Mouse (Mus musculus) kidney, adult 2 months (tissue): ENCODE results near the gene Gnl1. TPM values are rescaled to one million over a fixed set of nuclear protein-coding genes. Genes with fewer than 3 reads are reported as not detected.

Experiments used
- DNase-seq: peaks from one replicate; pipeline ENCODE4 v3.0.0; 2021
- H3K27ac ChIP-seq: fragments of 200-500 bp; 2 replicates; pipeline ENCODE4 v1.5.1; 2012; ENCODE audit warnings: low read depth, low read length, control low read depth, inconsistent platforms; ENCODE audit not compliant: insufficient read depth
- H3K27me3 ChIP-seq: fragments of 200-500 bp; replicated peaks from 2 replicates; pipeline ENCODE4 v1.6.1; 2012; ENCODE audit warnings: mild to moderate bottlenecking, moderate library complexity, low read length, inconsistent platforms; ENCODE audit not compliant: control insufficient read depth, insufficient read depth
- H3K36me3 ChIP-seq: fragments of 200-500 bp; 2 replicates; pipeline ENCODE4 v1.6.1; 2012; ENCODE audit warnings: mild to moderate bottlenecking, moderate library complexity, low read length, inconsistent platforms; ENCODE audit not compliant: control insufficient read depth, insufficient read depth
- H3K4me1 ChIP-seq: fragments of 200-500 bp; 2 replicates; pipeline ENCODE4 v1.6.1; 2011; ENCODE audit warnings: low read length; ENCODE audit not compliant: control insufficient read depth, insufficient read depth
- H3K4me3 ChIP-seq: fragments of 200-500 bp; 2 replicates; pipeline ENCODE4 v1.5.1; 2011; ENCODE audit warnings: mild to moderate bottlenecking, low read depth, low read length, control low read depth; ENCODE audit not compliant: insufficient read depth
- CTCF ChIP-seq: fragments of 200-500 bp; conservative IDR thresholded peaks from 2 replicates; pipeline ENCODE4 v1.5.1; 2011; ENCODE audit warnings: low read depth, mild to moderate bottlenecking, control low read depth, low read length, moderate library complexity, mixed read lengths; ENCODE audit not compliant: insufficient read depth, insufficient read length
- POLR2A ChIP-seq: fragments of 200-500 bp; IDR thresholded peaks from one replicate; pipeline ENCODE4 v1.6.1; 2011; ENCODE audit warnings: low read depth, low read length, control low read depth
- WGBS: fragments of 180-500 bp; shearing (Covaris S2); methylation state at CpG from one replicate; pipeline ENCODE4 v1.1.7; 2018; 5-methylcytosine and 5-hydroxymethylcytosine counted together
- polyA plus RNA-seq: library from polyadenylated mRNA; depleted of rRNA; stranded (reverse); fragments of >200 nt; gene quantifications from 2 replicates; pipeline ENCODE4 v1.2.3, GENCODE M21; 2012

Gnl1 gene
- polyA plus RNA-seq, 1 experiment = 23.8 TPM

GRCm38 (mm10) chr17:35954665-35955064 lies 25.0 kb upstream of the Gnl1 start:
- TF ChIP-seq POLR2A (no peak), CTCF (no peak)

GRCm38 (mm10) chr17:35958533-35959223 lies 21.0 kb upstream of the Gnl1 start:
- 95% methylated on average over 15 of the region's 15 CpGs for WGBS
- Histone ChIP-seq H3K4me3 (no peak overlapping the region), H3K27ac (no peak overlapping the region), H3K4me1 (no peaks in the 10 kb centered on the region), H3K27me3 (no peaks in the 10 kb centered on the region), H3K36me3 (peaks cover 5% of the 10 kb centered on the region)
- no peak for TF ChIP-seq POLR2A
- no peak for TF ChIP-seq CTCF
- no peak for DNase-seq

More at GRCm38 (mm10) chr17:35954665-35955064, 25.0 kb upstream of the Gnl1 start:
- Histone ChIP-seq H3K4me1 (no peaks in the 10 kb centered on the region), H3K36me3 (peaks cover 3% of the 10 kb centered on the region; the same call in 1 of the 2 replicates), H3K27me3 (no peaks in the 10 kb centered on the region), H3K4me3 (no peak overlapping the region), H3K27ac (no peak overlapping the region)
- WGBS = 80% methylated on average over 8 of the region's 8 CpGs
- DNase-seq = no peak

GRCm38 (mm10) chr17:35963279-35963678 lies 16.4 kb upstream of the Gnl1 start:
- WGBS = 94% methylated on average over 10 of the region's 10 CpGs
- H3K27me3 ChIP-seq = no peaks in the 10 kb centered on the region
- H3K36me3 ChIP-seq = peaks cover 2% of the 10 kb centered on the region; the same call in 1 of the 2 replicates

GRCm38 (mm10) chr17:35967621-35968020 lies 12.0 kb upstream of the Gnl1 start:
- H3K36me3 ChIP-seq = no peaks in the 10 kb centered on the region
- WGBS = 68% methylated on average over 2 of the region's 2 CpGs
- TF ChIP-seq POLR2A (no peak), CTCF (no peak)
- no peak overlapping the region for H3K27ac ChIP-seq
- no peak for DNase-seq
- no peaks in the 10 kb centered on the region for H3K27me3 ChIP-seq
- H3K4me1 ChIP-seq = 0 out of 2 replicates have a peak, but pooled peaks cover 5% of the 10 kb centered on the region
- H3K4me3 ChIP-seq = no peak overlapping the region

More at GRCm38 (mm10) chr17:35963279-35963678, 16.4 kb upstream of the Gnl1 start:
- Histone ChIP-seq H3K4me3 (no peak overlapping the region), H3K27ac (no peak overlapping the region), H3K4me1 (no peaks in the 10 kb centered on the region)
- no peak for DNase-seq
- TF ChIP-seq CTCF (no peak), POLR2A (no peak)

GRCm38 (mm10) chr17:35969418-35970389 lies 9.9 kb upstream of the Gnl1 start, which contains the start of gene Abcf1:
Gene Abcf1, minus strand, starts transcription at chr17:35969761.
- peak; percentile 99 for DNase-seq
- Histone ChIP-seq H3K4me1 (0 out of 2 replicates have a peak, but pooled peaks cover 5% of the 10 kb centered on the region), H3K36me3 (no peaks in the 10 kb centered on the region; the same call in 1 of the 2 replicates), H3K4me3 (peak within 1 kb of the TSS; percentile 91), H3K27ac (peak within 1 kb of the TSS; percentile 86), H3K27me3 (no peaks in the 10 kb centered on the region)
- TF ChIP-seq POLR2A (peak; percentile 20), CTCF (no peak)
- under 1% methylated on average over 68 of the region's 68 CpGs for WGBS

GRCm38 (mm10) chr17:35972131-35972530 lies 7.5 kb upstream of the Gnl1 start:
- Histone ChIP-seq H3K4me3 (no peak overlapping the region), H3K27me3 (no peaks in the 10 kb centered on the region), H3K4me1 (0 out of 2 replicates have a peak, but pooled peaks cover 5% of the 10 kb centered on the region), H3K27ac (no peak overlapping the region), H3K36me3 (no peaks in the 10 kb centered on the region; the same call in 1 of the 2 replicates)
- DNase-seq = no peak
- 24% methylated on average over 1 of the region's 1 CpGs for WGBS
- no peak for TF ChIP-seq POLR2A
- TF ChIP-seq CTCF = no peak

GRCm38 (mm10) chr17:35978811-35979400 lies 745 bp upstream of the Gnl1 start:
- peak overlapping the region; percentile 72 for H3K27ac ChIP-seq
- H3K4me3 ChIP-seq = peak overlapping the region; percentile 72
- H3K4me1 ChIP-seq = peaks cover 9% of the 10 kb centered on the region; the same call in 1 of the 2 replicates
- H3K27me3 ChIP-seq = no peaks in the 10 kb centered on the region
- TF ChIP-seq POLR2A (no peak), CTCF (no peak)
- WGBS = under 1% methylated on average over 41 of the region's 41 CpGs
- H3K36me3 ChIP-seq = no peaks in the 10 kb centered on the region; the same call in 1 of the 2 replicates
- no peak for DNase-seq
